Mouse (Mus musculus) forebrain, postnatal 0 days (tissue): ENCODE measurements around the gene Unc5cl. TPM values are rescaled to one million over a fixed set of nuclear protein-coding genes. Genes with fewer than 3 reads are reported as not detected.

Experiments
- ATAC-seq: fragments of 200-750 bp; cut with Nextera tagmentation; 2 replicates; pipeline ENCODE4 v1.8.0; 2017; ENCODE audit warnings: mild to moderate bottlenecking, moderate library complexity
- DNase-seq: peaks from one replicate; pipeline ENCODE4 v3.0.0-alpha.2; 2015
- H3K27ac ChIP-seq: fragments of 300-500 bp; sonication (generic); 2 replicates; pipeline ENCODE4 v1.5.1; 2014; ENCODE audit warnings: low read depth, mild to moderate bottlenecking, antibody characterized with exemption, low read length, moderate library complexity, mixed read lengths
- H3K27me3 ChIP-seq: fragments of 300-500 bp; sonication (generic); 2 replicates; pipeline ENCODE4 v1.6.1; 2014; ENCODE audit warnings: mild to moderate bottlenecking, low read length, mixed read lengths; ENCODE audit not compliant: insufficient read depth
- H3K36me3 ChIP-seq: fragments of 300-500 bp; sonication (generic); 2 replicates; pipeline ENCODE4 v1.6.1; 2014; ENCODE audit warnings: mild to moderate bottlenecking, moderate library complexity; ENCODE audit not compliant: insufficient read depth
- H3K4me1 ChIP-seq: fragments of 300-500 bp; sonication (generic); 2 replicates; pipeline ENCODE4 v1.6.1; 2014; ENCODE audit warnings: antibody characterized with exemption; ENCODE audit not compliant: insufficient read depth
- H3K4me2 ChIP-seq: fragments of 300-500 bp; sonication (generic); 2 replicates; pipeline ENCODE4 v1.6.1; 2014; ENCODE audit warnings: low read depth, mild to moderate bottlenecking, moderate library complexity
- H3K4me3 ChIP-seq: fragments of 300-500 bp; sonication (generic); 2 replicates; pipeline ENCODE4 v1.5.1; 2014; ENCODE audit warnings: low read depth, low read length, mixed read lengths
- H3K9ac ChIP-seq: fragments of 300-500 bp; sonication (generic); 2 replicates; pipeline ENCODE4 v1.6.1; 2014; ENCODE audit warnings: mild to moderate bottlenecking
- H3K9me3 ChIP-seq: fragments of 300-500 bp; sonication (generic); 2 replicates; pipeline ENCODE4 v1.6.1; 2016; ENCODE audit warnings: low read length
- CTCF ChIP-seq: sonication (generic); IDR thresholded peaks from 2 replicates; pipeline ENCODE4 v1.5.1; 2016; ENCODE audit warnings: antibody characterized with exemption, control low read depth, low read depth
- WGBS: fragments of 180-500 bp; shearing (Covaris S2); extraction: QIAGEN DNeasy Blood & Tissue Kit; methylation state at CpG from one replicate; pipeline ENCODE4 v1.1.7; 2014; 5-methylcytosine and 5-hydroxymethylcytosine counted together
- polyA plus RNA-seq: library from polyadenylated mRNA; unstranded; fragments of >200 nt; fragmentation: Nextera tagmentation; extraction: Ambion mirVana; gene quantifications from 2 replicates; pipeline ENCODE4 v1.2.1, GENCODE M21; 2015
- total RNA-seq: library from RNA; depleted of rRNA; stranded (reverse); fragments of >200 nt; gene quantifications from 2 replicates; pipeline ENCODE4 v1.2.3, GENCODE M21; 2014

The Unc5cl gene
- total and polyA plus RNA-seq, 2 experiments from 2014 or later = 0.56 TPM; not detected in 1

GRCm38 (mm10) chr17:48411241-48411640 lies 43.5 kb upstream of the Unc5cl start:
- no peak for ATAC-seq
- no peak for TF ChIP-seq CTCF
- DNase-seq = no peak
- Histone ChIP-seq H3K36me3 (peaks cover 9% of the 10 kb centered on the region), H3K4me2 (peak overlapping the region; percentile 72), H3K27ac (peak overlapping the region; percentile 94; the same call in 1 of the 2 replicates), H3K4me1 (0 out of 2 replicates have a peak, but pooled peaks cover 16% of the 10 kb centered on the region), H3K9ac (0 out of 2 replicates have a peak overlapping the region, but pooled peaks have one; percentile 67), H3K4me3 (peak overlapping the region; percentile 58), H3K27me3 (no peaks in the 10 kb centered on the region), H3K9me3 (no peaks in the 10 kb centered on the region)
- 36% methylated on average over 8 of the region's 8 CpGs for WGBS

- DNase-seq = no peak
- Histone ChIP-seq H3K9ac (no peak overlapping the region), H3K27me3 (no peaks in the 10 kb centered on the region), H3K4me2 (no peak overlapping the region), H3K27ac (no peak overlapping the region), H3K36me3 (peaks cover 12% of the 10 kb centered on the region), H3K4me3 (no peak overlapping the region), H3K4me1 (0 out of 2 replicates have a peak, but pooled peaks cover 5% of the 10 kb centered on the region), H3K9me3 (no peaks in the 10 kb centered on the region)
- WGBS = 78% methylated on average over 7 of the region's 7 CpGs
- no peak for ATAC-seq
- TF ChIP-seq CTCF = no peak
Observed at GRCm38 (mm10) chr17:48416011-48416410, 38.7 kb upstream of the Unc5cl start.

GRCm38 (mm10) chr17:48416425-48417195 lies 38.1 kb upstream of the Unc5cl start:
- H3K36me3 ChIP-seq = peaks cover 12% of the 10 kb centered on the region
- no peaks in the 10 kb centered on the region for H3K27me3 ChIP-seq
- no peak overlapping the region for H3K27ac ChIP-seq
- peak; percentile 78 for TF ChIP-seq CTCF
- 89% methylated on average over 14 of the region's 14 CpGs for WGBS
- ATAC-seq = peak; percentile 89
- no peak overlapping the region for H3K4me3 ChIP-seq
- peak; percentile 88 for DNase-seq
- H3K4me1 ChIP-seq = no peaks in the 10 kb centered on the region
- no peaks in the 10 kb centered on the region for H3K9me3 ChIP-seq
- H3K4me2 ChIP-seq = no peak overlapping the region
- H3K9ac ChIP-seq = no peak overlapping the region

GRCm38 (mm10) chr17:48417521-48417920 lies 37.2 kb upstream of the Unc5cl start:
- DNase-seq (no peak), ATAC-seq (no peak)
- Histone ChIP-seq H3K36me3 (peaks cover 12% of the 10 kb centered on the region), H3K27me3 (no peaks in the 10 kb centered on the region), H3K9ac (no peak overlapping the region), H3K9me3 (no peaks in the 10 kb centered on the region), H3K4me2 (no peak overlapping the region), H3K27ac (no peak overlapping the region), H3K4me1 (no peaks in the 10 kb centered on the region), H3K4me3 (no peak overlapping the region)
- TF ChIP-seq CTCF = no peak
- WGBS = 93% methylated on average over 6 of the region's 6 CpGs

GRCm38 (mm10) chr17:48418174-48418573 lies 36.5 kb upstream of the Unc5cl start:
- no peak for TF ChIP-seq CTCF
- H3K27ac ChIP-seq = no peak overlapping the region
- H3K4me2 ChIP-seq = no peak overlapping the region
- H3K4me3 ChIP-seq = no peak overlapping the region
- no peak overlapping the region for H3K9ac ChIP-seq
- DNase-seq = no peak
- H3K9me3 ChIP-seq = no peaks in the 10 kb centered on the region
- no peak for ATAC-seq
- no peaks in the 10 kb centered on the region for H3K27me3 ChIP-seq
- H3K4me1 ChIP-seq = no peaks in the 10 kb centered on the region
- WGBS = 87% methylated on average over 7 of the region's 7 CpGs
- peaks cover 12% of the 10 kb centered on the region for H3K36me3 ChIP-seq

GRCm38 (mm10) chr17:48418781-48419180 lies 35.9 kb upstream of the Unc5cl start:
- no peak overlapping the region for H3K9ac ChIP-seq
- peaks cover 12% of the 10 kb centered on the region for H3K36me3 ChIP-seq
- WGBS = 91% methylated on average over 1 of the region's 1 CpGs
- TF ChIP-seq CTCF = no peak
- H3K9me3 ChIP-seq = no peaks in the 10 kb centered on the region
- H3K27me3 ChIP-seq = no peaks in the 10 kb centered on the region
- no peak overlapping the region for H3K4me2 ChIP-seq
- no peak for DNase-seq
- no peak overlapping the region for H3K4me3 ChIP-seq
- H3K4me1 ChIP-seq = no peaks in the 10 kb centered on the region
- no peak for ATAC-seq
- no peak overlapping the region for H3K27ac ChIP-seq

GRCm38 (mm10) chr17:48419571-48419970 lies 35.1 kb upstream of the Unc5cl start:
- 61% methylated on average over 2 of the region's 2 CpGs for WGBS
- H3K9me3 ChIP-seq = no peaks in the 10 kb centered on the region

More at GRCm38 (mm10) chr17:48419571-48419970, 35.1 kb upstream of the Unc5cl start:
- Histone ChIP-seq H3K4me3 (no peak overlapping the region), H3K4me2 (no peak overlapping the region), H3K9ac (no peak overlapping the region), H3K36me3 (peaks cover 12% of the 10 kb centered on the region), H3K27me3 (no peaks in the 10 kb centered on the region), H3K4me1 (no peaks in the 10 kb centered on the region), H3K27ac (no peak overlapping the region)
- no peak for TF ChIP-seq CTCF
- DNase-seq (no peak), ATAC-seq (no peak)
